Mouse (Mus musculus): ENCODE data around the gene Anapc15. TPM values are rescaled to one million over a fixed set of nuclear protein-coding genes. Genes with fewer than 3 reads are reported as not detected.

Gene Anapc15
- polyA plus RNA-seq, 1 experiment, result 85.0 TPM

- TF ChIP-seq CTCF (IDR thresholded peaks at IDR 0.05; ENCODE audit: control insufficient read depth, insufficient read depth, insufficient read length), result no peak
- TF ChIP-seq MYOG (IDR thresholded peaks at IDR 0.05; ENCODE audit: control insufficient read depth, extremely low read depth, insufficient read length), result no peak
- TF ChIP-seq MYOD1 (IDR thresholded peaks at IDR 0.05; ENCODE audit: control insufficient read depth, insufficient read length, low read depth), result no peak
- TF ChIP-seq USF1 (IDR thresholded peaks at IDR 0.05; ENCODE audit: low read depth), result no peak
- no peak for TF ChIP-seq FOSL1 (IDR thresholded peaks at IDR 0.05; ENCODE audit: insufficient read depth, low read length, poor library complexity, severe bottlenecking)
- H3K79me3 ChIP-seq (ENCODE audit: low read depth), result no peaks in the 10 kb centered on the region
- no peak overlapping the region for H3ac ChIP-seq (ENCODE audit: control insufficient read depth, insufficient read length, low read depth)
- no peaks in the 10 kb centered on the region for H3K36me3 ChIP-seq (ENCODE audit: control insufficient read depth, insufficient read depth)
- H3K4me3 ChIP-seq (ENCODE audit: insufficient read depth, poor library complexity, severe bottlenecking), result no peak overlapping the region
- H3K79me2 ChIP-seq (ENCODE audit: control insufficient read depth, insufficient read depth), result no peaks in the 10 kb centered on the region
- H3K27me3 ChIP-seq (ENCODE audit: control insufficient read depth, insufficient read depth, insufficient read length), result no peaks in the 10 kb centered on the region
These were observed 4.0 kb downstream of the Anapc15 start for GRCm38 (mm10) chr7:101867482-101867881.

- H3K4me3 ChIP-seq (ENCODE audit: insufficient read depth, poor library complexity, severe bottlenecking), result no peak overlapping the region
These were observed 5.0 kb downstream of the Anapc15 start for GRCm38 (mm10) chr7:101868241-101869162.

GRCm38 (mm10) chr7:101869163-101869500, 5.6 kb downstream of the Anapc15 start:
- no peaks in the 10 kb centered on the region for H3K79me3 ChIP-seq (ENCODE audit: low read depth)
- TF ChIP-seq FOSL1 (IDR thresholded peaks at IDR 0.05; ENCODE audit: insufficient read depth, low read length, poor library complexity, severe bottlenecking) (no peak), CTCF (IDR thresholded peaks at IDR 0.05; ENCODE audit: control insufficient read depth, insufficient read depth, insufficient read length) (no peak), CEBPB (IDR thresholded peaks at IDR 0.05; ENCODE audit: low read depth) (no peak), MAX (IDR thresholded peaks at IDR 0.05) (no peak), USF1 (IDR thresholded peaks at IDR 0.05; ENCODE audit: low read depth) (no peak), MYOG (IDR thresholded peaks at IDR 0.05; ENCODE audit: control insufficient read depth, extremely low read depth, insufficient read length) (no peak), MYOD1 (IDR thresholded peaks at IDR 0.05; ENCODE audit: control insufficient read depth, insufficient read length, low read depth) (no peak)
- no peak overlapping the region for H3K4me3 ChIP-seq (ENCODE audit: insufficient read depth, poor library complexity, severe bottlenecking)

More at GRCm38 (mm10) chr7:101868241-101869162, 5.0 kb downstream of the Anapc15 start:
- Histone ChIP-seq H3K79me3 (ENCODE audit: low read depth) (no peaks in the 10 kb centered on the region), H3K79me2 (ENCODE audit: control insufficient read depth, insufficient read depth) (no peaks in the 10 kb centered on the region), H3K27me3 (ENCODE audit: control insufficient read depth, insufficient read depth, insufficient read length) (no peaks in the 10 kb centered on the region), H3K36me3 (ENCODE audit: control insufficient read depth, insufficient read depth) (no peaks in the 10 kb centered on the region), H3ac (ENCODE audit: control insufficient read depth, insufficient read length, low read depth) (no peak overlapping the region)
- TF ChIP-seq CTCF (IDR thresholded peaks at IDR 0.05; ENCODE audit: control insufficient read depth, insufficient read depth, insufficient read length), result no peak
- no peak for TF ChIP-seq MYOG (IDR thresholded peaks at IDR 0.05; ENCODE audit: control insufficient read depth, extremely low read depth, insufficient read length)
- TF ChIP-seq MAX (IDR thresholded peaks at IDR 0.05), result no peak
- TF ChIP-seq FOSL1 (IDR thresholded peaks at IDR 0.05; ENCODE audit: insufficient read depth, low read length, poor library complexity, severe bottlenecking), result no peak
- no peak for TF ChIP-seq USF1 (IDR thresholded peaks at IDR 0.05; ENCODE audit: low read depth)
- TF ChIP-seq CEBPB (IDR thresholded peaks at IDR 0.05; ENCODE audit: low read depth), result no peak
- no peak for TF ChIP-seq MYOD1 (IDR thresholded peaks at IDR 0.05; ENCODE audit: control insufficient read depth, insufficient read length, low read depth)

GRCm38 (mm10) chr7:101870629-101871028, 7.1 kb downstream of the Anapc15 start, which contains the start of gene Folr1:
TSS of gene Folr1 (minus strand) at chr7:101870788.
- no peak for TF ChIP-seq CTCF (IDR thresholded peaks at IDR 0.05; ENCODE audit: control insufficient read depth, insufficient read depth, insufficient read length)
- TF ChIP-seq MAX (IDR thresholded peaks at IDR 0.05), result no peak
- no peak for TF ChIP-seq USF1 (IDR thresholded peaks at IDR 0.05; ENCODE audit: low read depth)
- TF ChIP-seq MYOD1 (IDR thresholded peaks at IDR 0.05; ENCODE audit: control insufficient read depth, insufficient read length, low read depth), result no peak
- TF ChIP-seq MYOG (IDR thresholded peaks at IDR 0.05; ENCODE audit: control insufficient read depth, extremely low read depth, insufficient read length), result no peak
- TF ChIP-seq CEBPB (IDR thresholded peaks at IDR 0.05; ENCODE audit: low read depth), result no peak
- TF ChIP-seq FOSL1 (IDR thresholded peaks at IDR 0.05; ENCODE audit: insufficient read depth, low read length, poor library complexity, severe bottlenecking), result no peak
- Histone ChIP-seq H3K79me2 (ENCODE audit: control insufficient read depth, insufficient read depth) (no peaks in the 10 kb centered on the region), H3K79me3 (ENCODE audit: low read depth) (no peaks in the 10 kb centered on the region), H3K36me3 (ENCODE audit: control insufficient read depth, insufficient read depth) (no peaks in the 10 kb centered on the region), H3ac (ENCODE audit: control insufficient read depth, insufficient read length, low read depth) (no peak within 1 kb of the TSS), H3K27me3 (ENCODE audit: control insufficient read depth, insufficient read depth, insufficient read length) (no peaks in the 10 kb centered on the region), H3K4me3 (ENCODE audit: insufficient read depth, poor library complexity, severe bottlenecking) (no peak within 1 kb of the TSS)

More at GRCm38 (mm10) chr7:101869163-101869500, 5.6 kb downstream of the Anapc15 start:
- Histone ChIP-seq H3K27me3 (ENCODE audit: control insufficient read depth, insufficient read depth, insufficient read length) (no peaks in the 10 kb centered on the region), H3K36me3 (ENCODE audit: control insufficient read depth, insufficient read depth) (no peaks in the 10 kb centered on the region), H3ac (ENCODE audit: control insufficient read depth, insufficient read length, low read depth) (no peak overlapping the region), H3K79me2 (ENCODE audit: control insufficient read depth, insufficient read depth) (no peaks in the 10 kb centered on the region)

GRCm38 (mm10) chr7:101871296-101871695, 7.8 kb downstream of the Anapc15 start:
- H3K79me3 ChIP-seq (ENCODE audit: low read depth), result no peaks in the 10 kb centered on the region
- no peaks in the 10 kb centered on the region for H3K79me2 ChIP-seq (ENCODE audit: control insufficient read depth, insufficient read depth)
- H3K4me3 ChIP-seq (ENCODE audit: insufficient read depth, poor library complexity, severe bottlenecking), result no peak overlapping the region
- TF ChIP-seq MYOG (IDR thresholded peaks at IDR 0.05; ENCODE audit: control insufficient read depth, extremely low read depth, insufficient read length), result no peak
- TF ChIP-seq USF1 (IDR thresholded peaks at IDR 0.05; ENCODE audit: low read depth), result no peak
- TF ChIP-seq MAX (IDR thresholded peaks at IDR 0.05), result no peak
- no peak for TF ChIP-seq CTCF (IDR thresholded peaks at IDR 0.05; ENCODE audit: control insufficient read depth, insufficient read depth, insufficient read length)
- TF ChIP-seq MYOD1 (IDR thresholded peaks at IDR 0.05; ENCODE audit: control insufficient read depth, insufficient read length, low read depth), result no peak
- no peak for TF ChIP-seq CEBPB (IDR thresholded peaks at IDR 0.05; ENCODE audit: low read depth)
- no peak for TF ChIP-seq FOSL1 (IDR thresholded peaks at IDR 0.05; ENCODE audit: insufficient read depth, low read length, poor library complexity, severe bottlenecking)
- no peak overlapping the region for H3ac ChIP-seq (ENCODE audit: control insufficient read depth, insufficient read length, low read depth)
- no peaks in the 10 kb centered on the region for H3K36me3 ChIP-seq (ENCODE audit: control insufficient read depth, insufficient read depth)
- no peaks in the 10 kb centered on the region for H3K27me3 ChIP-seq (ENCODE audit: control insufficient read depth, insufficient read depth, insufficient read length)

Data from C2C12 (cell line).